Mouse (Mus musculus) myocyte (in vitro differentiated cells): ENCODE data around the gene Srpk2. TPM values are rescaled to one million over a fixed set of nuclear protein-coding genes. Genes with fewer than 3 reads are reported as not detected.

ENCODE experiments used
- H3K27me3 ChIP-seq: one replicate; pipeline ENCODE4 v1.6.1; 2011; ENCODE audit not compliant: control insufficient read depth, insufficient read depth, insufficient read length
- H3K36me3 ChIP-seq: one replicate; pipeline ENCODE4 v1.6.1; 2011; ENCODE audit not compliant: control insufficient read depth, insufficient read depth
- H3K4me2 ChIP-seq: one replicate; pipeline ENCODE4 v1.6.1; 2011; ENCODE audit warnings: low read depth, control low read depth
- H3K4me3 ChIP-seq: one replicate; pipeline ENCODE4 v1.5.1; 2011; ENCODE audit warnings: mild to moderate bottlenecking, control low read depth, moderate library complexity
- H3K79me2 ChIP-seq: one replicate; pipeline ENCODE4 v1.6.1; 2011; ENCODE audit not compliant: control insufficient read depth, insufficient read depth
- H3ac ChIP-seq: one replicate; pipeline ENCODE4 v1.6.1; 2011; ENCODE audit not compliant: control insufficient read depth, insufficient read length
- CEBPB ChIP-seq: IDR thresholded peaks from 2 replicates; pipeline ENCODE4 v1.6.1; 2011; ENCODE audit warnings: mild to moderate bottlenecking, moderate library complexity; ENCODE audit not compliant: poor library complexity, insufficient read depth, severe bottlenecking
- E2F4 ChIP-seq: IDR thresholded peaks from one replicate; pipeline ENCODE4 v1.6.1; 2011; ENCODE audit warnings: mild to moderate bottlenecking, control low read depth, moderate library complexity; ENCODE audit not compliant: insufficient read depth
- MAX ChIP-seq: IDR thresholded peaks from one replicate; pipeline ENCODE4 v1.6.1; 2011; ENCODE audit warnings: low read depth, mild to moderate bottlenecking, control low read depth
- MYOD1 ChIP-seq, 3 experiments: IDR thresholded peaks; one replicate each; pipeline ENCODE4 v1.6.1; 2011; ENCODE audit warnings: control low read depth in 2 of 3, low read depth in 2 of 3, mild to moderate bottlenecking in 2 of 3, moderate library complexity in 1 of 3; ENCODE audit not compliant: insufficient read length in 2 of 3, control insufficient read depth in 1 of 3
- MYOG ChIP-seq, 3 experiments: IDR thresholded peaks; one replicate each; pipeline ENCODE4 v1.6.1; 2011; ENCODE audit warnings: control low read depth in 2 of 3, low read depth in 2 of 3, mild to moderate bottlenecking in 2 of 3; ENCODE audit not compliant: insufficient read length in 2 of 3, control insufficient read depth in 1 of 3, insufficient read depth in 1 of 3
- POLR2A ChIP-seq: IDR thresholded peaks from one replicate; pipeline ENCODE4 v1.6.1; 2011; ENCODE audit warnings: low read depth, mild to moderate bottlenecking, control low read depth, moderate library complexity; ENCODE audit not compliant: insufficient read length
- POLR2AphosphoS2 ChIP-seq: IDR thresholded peaks from one replicate; pipeline ENCODE4 v1.6.1; 2011; ENCODE audit warnings: low read depth, control low read depth; ENCODE audit not compliant: insufficient read length
- REST ChIP-seq: IDR thresholded peaks from one replicate; pipeline ENCODE4 v1.6.1; 2011; ENCODE audit warnings: mild to moderate bottlenecking, control low read depth, moderate library complexity; ENCODE audit not compliant: insufficient read depth, insufficient read length
- SRF ChIP-seq: IDR thresholded peaks from one replicate; pipeline ENCODE4 v1.6.1; 2011; ENCODE audit warnings: low read depth; ENCODE audit not compliant: control insufficient read depth, insufficient read length
- TCF12 ChIP-seq: IDR thresholded peaks from one replicate; pipeline ENCODE4 v1.6.1; 2011; ENCODE audit warnings: mild to moderate bottlenecking, control low read depth; ENCODE audit not compliant: poor library complexity, insufficient read depth, severe bottlenecking
- TCF3 ChIP-seq: IDR thresholded peaks from one replicate; pipeline ENCODE4 v1.6.1; 2011; ENCODE audit warnings: low read depth, control low read depth; ENCODE audit not compliant: insufficient read length
- USF1 ChIP-seq: IDR thresholded peaks from one replicate; pipeline ENCODE4 v1.6.1; 2011; ENCODE audit warnings: low read depth, mild to moderate bottlenecking, control low read depth, moderate library complexity
- polyA plus RNA-seq: library from polyadenylated mRNA; unstranded; fragments of >200 nt; fragmentation: generic; extraction: Trizol; gene quantifications from one replicate; pipeline ENCODE4 v1.2.1, GENCODE M21; 2012; ENCODE audit warnings: missing spikeins

Srpk2 gene
- polyA plus RNA-seq, 1 experiment, result 8.1 TPM

- TF ChIP-seq MYOD1 (IDR thresholded peaks at IDR 0.05; ENCODE audit: control insufficient read depth in 1 of 3, insufficient read length in 2 of 3, low read depth in 2 of 3), result no peak
- peak; percentile 34 for TF ChIP-seq USF1
- no peaks in the 10 kb centered on the region for H3K27me3 ChIP-seq
- peaks cover 9% of the 10 kb centered on the region for H3K36me3 ChIP-seq
- no peaks in the 10 kb centered on the region for H3K79me2 ChIP-seq
- no peak overlapping the region for H3K4me3 ChIP-seq
- no peak overlapping the region for H3ac ChIP-seq
- H3K4me2 ChIP-seq, result peak overlapping the region; percentile 24
These were observed 165.7 kb downstream of the Srpk2 start for GRCm38 (mm10) chr5:23518673-23519072.

- Histone ChIP-seq H3ac (no peak overlapping the region), H3K4me2 (no peak overlapping the region), H3K36me3 (peaks cover 9% of the 10 kb centered on the region), H3K79me2 (no peaks in the 10 kb centered on the region), H3K27me3 (no peaks in the 10 kb centered on the region), H3K4me3 (no peak overlapping the region)
- no peak for TF ChIP-seq MYOG (IDR thresholded peaks at IDR 0.05; ENCODE audit: control insufficient read depth in 1 of 3, insufficient read depth in 1 of 3, insufficient read length in 2 of 3, low read depth in 2 of 3)
These were observed 166.6 kb downstream of the Srpk2 start for GRCm38 (mm10) chr5:23517839-23518238.

GRCm38 (mm10) chr5:23516962-23517361 is 167.5 kb downstream of the Srpk2 start:
- no peak overlapping the region for H3ac ChIP-seq
- no peaks in the 10 kb centered on the region for H3K79me2 ChIP-seq
- H3K27me3 ChIP-seq, result no peaks in the 10 kb centered on the region
- no peak overlapping the region for H3K4me2 ChIP-seq
- no peak overlapping the region for H3K4me3 ChIP-seq
- TF ChIP-seq TCF12, result no peak
- no peak for TF ChIP-seq SRF
- no peak for TF ChIP-seq E2F4
- peaks cover 9% of the 10 kb centered on the region for H3K36me3 ChIP-seq

GRCm38 (mm10) chr5:23515038-23515437 is 169.4 kb downstream of the Srpk2 start:
- no peak overlapping the region for H3ac ChIP-seq
- TF ChIP-seq REST (no peak), TCF3 (no peak), MAX (no peak), CEBPB (no peak), POLR2A (no peak), TCF12 (no peak), MYOG (IDR thresholded peaks at IDR 0.05; ENCODE audit: control insufficient read depth in 1 of 3, insufficient read depth in 1 of 3, insufficient read length in 2 of 3, low read depth in 2 of 3) (no peak), USF1 (no peak), SRF (no peak), POLR2AphosphoS2 (no peak), MYOD1 (IDR thresholded peaks at IDR 0.05; ENCODE audit: control insufficient read depth in 1 of 3, insufficient read length in 2 of 3, low read depth in 2 of 3) (no peak), E2F4 (no peak)
- H3K4me2 ChIP-seq, result no peak overlapping the region
- H3K27me3 ChIP-seq, result no peaks in the 10 kb centered on the region
- H3K79me2 ChIP-seq, result no peaks in the 10 kb centered on the region
- H3K36me3 ChIP-seq, result peaks cover 9% of the 10 kb centered on the region
- no peak overlapping the region for H3K4me3 ChIP-seq

- TF ChIP-seq TCF3 (no peak), MAX (no peak), POLR2A (no peak), POLR2AphosphoS2 (no peak), REST (no peak), TCF12 (no peak), CEBPB (no peak), USF1 (no peak), SRF (no peak), E2F4 (no peak), MYOG (IDR thresholded peaks at IDR 0.05; ENCODE audit: control insufficient read depth in 1 of 3, insufficient read depth in 1 of 3, insufficient read length in 2 of 3, low read depth in 2 of 3) (no peak), MYOD1 (IDR thresholded peaks at IDR 0.05; ENCODE audit: control insufficient read depth in 1 of 3, insufficient read length in 2 of 3, low read depth in 2 of 3) (no peak)
- Histone ChIP-seq H3ac (no peak overlapping the region), H3K27me3 (no peaks in the 10 kb centered on the region), H3K79me2 (no peaks in the 10 kb centered on the region), H3K4me3 (no peak overlapping the region), H3K4me2 (no peak overlapping the region), H3K36me3 (peaks cover 9% of the 10 kb centered on the region)
These were observed 170.9 kb downstream of the Srpk2 start for GRCm38 (mm10) chr5:23513468-23513867.

GRCm38 (mm10) chr5:23512556-23512955 is 171.9 kb downstream of the Srpk2 start:
- no peak overlapping the region for H3K4me2 ChIP-seq
- H3K27me3 ChIP-seq, result no peaks in the 10 kb centered on the region
- no peak overlapping the region for H3ac ChIP-seq
- no peak for TF ChIP-seq POLR2A
- no peak for TF ChIP-seq REST
- no peak for TF ChIP-seq TCF3
- no peak for TF ChIP-seq E2F4
- TF ChIP-seq MAX, result no peak
- no peak for TF ChIP-seq SRF
- TF ChIP-seq TCF12, result no peak
- no peak for TF ChIP-seq MYOD1 (IDR thresholded peaks at IDR 0.05; ENCODE audit: control insufficient read depth in 1 of 3, insufficient read length in 2 of 3, low read depth in 2 of 3)
- no peak for TF ChIP-seq USF1
- no peak for TF ChIP-seq CEBPB
- TF ChIP-seq POLR2AphosphoS2, result no peak
- TF ChIP-seq MYOG (IDR thresholded peaks at IDR 0.05; ENCODE audit: control insufficient read depth in 1 of 3, insufficient read depth in 1 of 3, insufficient read length in 2 of 3, low read depth in 2 of 3), result no peak
- no peak overlapping the region for H3K4me3 ChIP-seq
- H3K79me2 ChIP-seq, result no peaks in the 10 kb centered on the region
- H3K36me3 ChIP-seq, result peaks cover 9% of the 10 kb centered on the region
